Mouse (Mus musculus) splenic B cell, adult 2 months (primary cell): ENCODE results near the gene Tfr2.
A peak's percentile ranks its signal among the peaks of the same experiment; 100 is the strongest.
"Not testable (repeated sequence)": the region's sequence is repeated elsewhere in the genome, so short reads cannot be mapped to it uniquely, and the experiment has no call there.

ENCODE experiments used
- DNase-seq: peaks from one replicate; pipeline ENCODE4 v3.0.0-alpha.2; 2011; ENCODE audit warnings: low read depth, low spot score
- H3K27me3 ChIP-seq: 2 replicates; pipeline ENCODE4 v1.6.1; 2012; ENCODE audit warnings: mild to moderate bottlenecking, low read length, moderate library complexity, mixed read lengths; ENCODE audit not compliant: control insufficient read depth, poor library complexity, insufficient read depth, severe bottlenecking
- H3K36me3 ChIP-seq: 2 replicates; pipeline ENCODE4 v1.6.1; 2012; ENCODE audit warnings: mild to moderate bottlenecking, low read length, moderate library complexity, mixed read lengths; ENCODE audit not compliant: control insufficient read depth, poor library complexity, insufficient read depth, severe bottlenecking

Tfr2 gene

GRCm38 (mm10) chr5:137610548-137611244 lies 41.1 kb downstream of the Tfr2 start:
- DNase-seq = no peak
- no peaks in the 10 kb centered on the region for H3K27me3 ChIP-seq
- peaks cover 1% of the 10 kb centered on the region; the same call in 1 of the 2 replicates for H3K36me3 ChIP-seq

- H3K36me3 ChIP-seq = peaks cover 1% of the 10 kb centered on the region; the same call in 1 of the 2 replicates
- H3K27me3 ChIP-seq = no peaks in the 10 kb centered on the region
- no peak for DNase-seq
Observed at GRCm38 (mm10) chr5:137611245-137611602, 41.6 kb downstream of the Tfr2 start.

- no peak for DNase-seq
- H3K27me3 ChIP-seq = no peaks in the 10 kb centered on the region
- H3K36me3 ChIP-seq = peaks cover 1% of the 10 kb centered on the region; the same call in 1 of the 2 replicates
Observed at GRCm38 (mm10) chr5:137613076-137613475, 43.4 kb downstream of the Tfr2 start.

GRCm38 (mm10) chr5:137613550-137613949 lies 43.9 kb downstream of the Tfr2 start, which contains the start of gene Pcolce:
Gene Pcolce, minus strand, starts transcription at chr5:137613784.
- H3K36me3 ChIP-seq = peaks cover 1% of the 10 kb centered on the region; the same call in 1 of the 2 replicates
- no peaks in the 10 kb centered on the region for H3K27me3 ChIP-seq
- no peak for DNase-seq

- H3K27me3 ChIP-seq, DNase-seq, H3K36me3 ChIP-seq: not testable (repeated sequence)
Observed at GRCm38 (mm10) chr5:137614921-137615320, 45.3 kb downstream of the Tfr2 start.

GRCm38 (mm10) chr5:137615347-137615746 lies 45.7 kb downstream of the Tfr2 start:
- Histone ChIP-seq H3K36me3 (peaks cover 1% of the 10 kb centered on the region; the same call in 1 of the 2 replicates), H3K27me3 (no peaks in the 10 kb centered on the region)
- DNase-seq = no peak

- no peak for DNase-seq
- Histone ChIP-seq H3K36me3 (no peaks in the 10 kb centered on the region), H3K27me3 (no peaks in the 10 kb centered on the region)
Observed at GRCm38 (mm10) chr5:137623937-137624530, 54.4 kb downstream of the Tfr2 start.

GRCm38 (mm10) chr5:137627991-137628390 lies 58.4 kb downstream of the Tfr2 start:
- Histone ChIP-seq H3K27me3 (no peaks in the 10 kb centered on the region), H3K36me3 (no peaks in the 10 kb centered on the region)
- no peak for DNase-seq

- Histone ChIP-seq H3K27me3 (no peaks in the 10 kb centered on the region), H3K36me3 (no peaks in the 10 kb centered on the region; the same call in none of the 2 replicates)
- DNase-seq = peak; percentile 100
Observed at GRCm38 (mm10) chr5:137628498-137629305, 59.1 kb downstream of the Tfr2 start, which contains the start of the genes Fbxo24, Lrch4 and Gm20605. Gene Fbxo24, minus strand, starts transcription at chr5:137629002. Gene Lrch4, plus strand, starts transcription at chr5:137629121. Gene Gm20605, plus strand, starts transcription at chr5:137629175.

GRCm38 (mm10) chr5:137629306-137629721 lies 59.7 kb downstream of the Tfr2 start:
- DNase-seq = peak; percentile 73
- Histone ChIP-seq H3K36me3 (peaks cover 1% of the 10 kb centered on the region), H3K27me3 (no peaks in the 10 kb centered on the region)

- DNase-seq = peak; percentile 33
- H3K36me3 ChIP-seq = peaks cover 2% of the 10 kb centered on the region
- H3K27me3 ChIP-seq = no peaks in the 10 kb centered on the region
Observed at GRCm38 (mm10) chr5:137629906-137630545, 60.4 kb downstream of the Tfr2 start.

GRCm38 (mm10) chr5:137630602-137631001 lies 61.0 kb downstream of the Tfr2 start:
- peak; percentile 26 for DNase-seq
- Histone ChIP-seq H3K36me3 (peaks cover 3% of the 10 kb centered on the region), H3K27me3 (no peaks in the 10 kb centered on the region)

GRCm38 (mm10) chr5:137631171-137631570 lies 61.5 kb downstream of the Tfr2 start:
- peak; percentile 83 for DNase-seq
- no peaks in the 10 kb centered on the region for H3K27me3 ChIP-seq

GRCm38 (mm10) chr5:137631591-137631990 lies 62.0 kb downstream of the Tfr2 start:
- DNase-seq = peak; percentile 50
- H3K27me3 ChIP-seq = no peaks in the 10 kb centered on the region
- peaks cover 7% of the 10 kb centered on the region for H3K36me3 ChIP-seq

More at GRCm38 (mm10) chr5:137631171-137631570, 61.5 kb downstream of the Tfr2 start:
- peaks cover 7% of the 10 kb centered on the region for H3K36me3 ChIP-seq
